In the genomic region with DNA sequence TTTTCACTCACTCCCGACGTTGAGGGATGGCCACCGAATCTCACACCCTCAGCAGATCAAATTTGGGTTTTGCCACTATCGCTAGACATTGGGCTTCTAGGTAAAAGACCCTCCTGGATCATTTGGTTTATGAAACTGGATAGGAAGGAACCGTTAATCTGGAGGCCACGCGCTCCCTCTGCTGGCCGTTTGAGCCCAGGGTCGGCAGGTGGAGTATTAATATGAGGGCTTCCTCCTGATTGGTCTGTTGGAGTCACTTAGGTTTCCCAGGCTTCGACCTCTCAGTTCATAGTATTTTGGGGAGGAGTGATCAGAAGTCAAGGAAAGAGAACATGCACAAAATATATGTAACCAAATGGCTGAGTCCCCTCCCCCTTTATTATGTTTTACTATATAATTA, we compare ENCODE assay signal across 8 mouse cellular contexts. TPM values are rescaled to one million over a fixed set of nuclear protein-coding genes. Genes with fewer than 3 reads are reported as not detected.
DNase-seq lines count a peak whose midpoint lies in the region; ATAC-seq and TF ChIP-seq lines count a peak whose summit lies in the region.
"Had no signal": no experiment of that assay in that cellular context is flagged by ENCODE, and none has a peak within 500 bp of the region (broad histone marks: within the 10 kb centered on the region; RNA-seq: fewer than 3 reads in every experiment).

No protein-coding gene starts in this region.

- TF ChIP-seq CTCF in liver, postnatal 0 days (IDR thresholded peaks at IDR 0.05; ENCODE audit: low read depth), result peak; percentile 62

- no peak overlapping the region for H3K9ac ChIP-seq in liver, postnatal 0 days (replicated peaks)
- H3K9ac ChIP-seq: limb, embryonic 15.5 days had no signal

- no peaks in the 10 kb centered on the region for H3K27me3 ChIP-seq in liver, postnatal 0 days (ENCODE audit: insufficient read depth, low read length)
- H3K27me3 ChIP-seq: limb, embryonic 15.5 days had no signal

- no peak for TF ChIP-seq EP300 in liver, postnatal 0 days (IDR thresholded peaks at IDR 0.05; ENCODE audit: low read depth)

- no peak overlapping the region for H3K4me2 ChIP-seq in liver, postnatal 0 days (ENCODE audit: low read depth, low read length)
- H3K4me2 ChIP-seq: limb, embryonic 15.5 days had no signal

- intact Hi-C loops in heart, postnatal 10 days (cut with DNase I), result loop anchor here (5.0 kb wide), 1 partner anchor 96 kb away; no protein-coding TSS in a partner anchor

- H3K4me1 ChIP-seq in liver, postnatal 0 days (ENCODE audit: insufficient read depth), result no peaks in the 10 kb centered on the region
- H3K4me1 ChIP-seq: limb, embryonic 15.5 days had no signal

- H3K9me3 ChIP-seq in liver, postnatal 0 days (ENCODE audit: low read length), result no peaks in the 10 kb centered on the region
- H3K9me3 ChIP-seq: limb, embryonic 15.5 days had no signal

- H3K4me3 ChIP-seq in liver, postnatal 0 days (ENCODE audit: low read depth, low read length), result no peak overlapping the region
- H3K4me3 ChIP-seq: limb, embryonic 15.5 days had no signal

- peak; percentile 12 for DNase-seq in ovary, postnatal 14 days (ENCODE audit: low spot score)
- no peak for DNase-seq in ovary, postnatal 10 days (ENCODE audit: low spot score)
- DNase-seq in adrenal gland, adult 18-20 months (ENCODE audit: low spot score in 2 of 2), result peak; percentile 15 to 60
- peak; percentile 78 to 85 for DNase-seq in cerebellum, postnatal 14 days
- DNase-seq in heart, postnatal 10 days, result peak; percentile 46 to 73
- DNase-seq in liver, postnatal 0 days, result peak; percentile 42
- peak; percentile 54 for DNase-seq in right cerebral cortex, postnatal 4 days

- no peaks in the 10 kb centered on the region for H3K36me3 ChIP-seq in liver, postnatal 0 days (replicated peaks; ENCODE audit: insufficient read depth, low read length)
- H3K36me3 ChIP-seq: limb, embryonic 15.5 days had no signal

- 31% methylated on average over 10 of the region's 10 CpGs for WGBS in liver, postnatal 0 days (ENCODE audit: insufficient replicate concordance)

- no peak for ATAC-seq in liver, postnatal 0 days

- H3K27ac ChIP-seq in liver, postnatal 0 days (ENCODE audit: low read depth), result no peak overlapping the region
- H3K27ac ChIP-seq: limb, embryonic 15.5 days had no signal

RNA-seq across cellular contexts. Expression of gene Zfp37, which starts 2.5 kb away (rescaled TPM):
- 1 to 10 TPM; 4.7 to 4.8 TPM for total RNA-seq in adrenal gland, adult 18-20 months (2021)
- total RNA-seq in heart, postnatal 10 days (2021), result 1 to 10 TPM; 3.9 to 4.7 TPM
- polyA plus RNA-seq in liver, postnatal 0 days (2015; fragmentation: Nextera tagmentation; extraction: Ambion mirVana), result 0.25 and 0.31 TPM in 2 replicates

RNA-seq across cellular contexts. Expression of gene Slc31a2, which starts 34.0 kb away (rescaled TPM):
- 10 to 100 TPM; 27.0 to 28.3 TPM for total RNA-seq in adrenal gland, adult 18-20 months (2021)
- 10 to 100 TPM; 12.5 to 13.4 TPM for total RNA-seq in heart, postnatal 10 days (2021)
- polyA plus RNA-seq in liver, postnatal 0 days (2015; fragmentation: Nextera tagmentation; extraction: Ambion mirVana), result 8.9 and 9.2 TPM in 2 replicates
